Mouse (Mus musculus) stomach, postnatal 0 days (tissue): Measurements from ENCODE around the gene Cmah. TPM values are rescaled to one million over a fixed set of nuclear protein-coding genes. Genes with fewer than 3 reads are reported as not detected.

Experiments used
- ATAC-seq: fragments of 200-750 bp; cut with Nextera tagmentation; 2 replicates; pipeline ENCODE4 v1.8.0; 2017; ENCODE audit not compliant: low FRiP score, low TSS enrichment
- DNase-seq: peaks from one replicate; pipeline ENCODE4 v3.0.0-alpha.2; 2016; ENCODE audit warnings: low spot score
- H3K27ac ChIP-seq: fragments of 300-500 bp; sonication (generic); replicated peaks from 2 replicates; pipeline ENCODE4 v1.5.1; 2014; ENCODE audit warnings: mild to moderate bottlenecking, control low read depth
- H3K27me3 ChIP-seq: fragments of 300-500 bp; sonication (generic); 2 replicates; pipeline ENCODE4 v1.6.1; 2014; ENCODE audit warnings: low read length; ENCODE audit not compliant: control insufficient read depth, insufficient read depth
- H3K36me3 ChIP-seq: fragments of 300-500 bp; sonication (generic); 2 replicates; pipeline ENCODE4 v1.6.1; 2014; ENCODE audit warnings: low read length, mixed read lengths; ENCODE audit not compliant: control insufficient read depth, insufficient read depth
- H3K4me1 ChIP-seq: fragments of 300-500 bp; sonication (generic); replicated peaks from 2 replicates; pipeline ENCODE4 v1.6.1; 2014; ENCODE audit warnings: antibody characterized with exemption; ENCODE audit not compliant: control insufficient read depth, insufficient read depth
- H3K4me2 ChIP-seq: fragments of 300-500 bp; sonication (generic); replicated peaks from 2 replicates; pipeline ENCODE4 v1.6.1; 2014; ENCODE audit warnings: low read depth, mild to moderate bottlenecking, control low read depth, moderate library complexity
- H3K4me3 ChIP-seq: fragments of 300-500 bp; sonication (generic); 2 replicates; pipeline ENCODE4 v1.5.1; 2014; ENCODE audit warnings: low read depth, low read length, control low read depth
- H3K9ac ChIP-seq: fragments of 300-500 bp; sonication (generic); 2 replicates; pipeline ENCODE4 v1.6.1; 2014; ENCODE audit warnings: mild to moderate bottlenecking, low read length, control low read depth, mixed read lengths
- H3K9me3 ChIP-seq: fragments of 300-500 bp; sonication (generic); 2 replicates; pipeline ENCODE4 v1.6.1; 2016; ENCODE audit warnings: low read length; ENCODE audit not compliant: control insufficient read depth
- CTCF ChIP-seq: IDR thresholded peaks from 2 replicates; pipeline ENCODE4 v1.5.1; 2016; ENCODE audit warnings: antibody characterized with exemption, low read depth, mild to moderate bottlenecking, moderate library complexity
- EP300 ChIP-seq: optimal IDR thresholded peaks from 2 replicates; pipeline ENCODE3; 2016; ENCODE audit warnings: antibody characterized with exemption
- WGBS: fragments of 180-500 bp; shearing (Covaris S2); extraction: QIAGEN DNeasy Blood & Tissue Kit; methylation state at CpG from one replicate; pipeline ENCODE4 v1.1.7; 2014; 5-methylcytosine and 5-hydroxymethylcytosine counted together
- polyA plus RNA-seq: library from polyadenylated mRNA; unstranded; fragments of >200 nt; fragmentation: Nextera tagmentation; extraction: Ambion mirVana; gene quantifications from 2 replicates; pipeline ENCODE4 v1.2.1, GENCODE M21; 2015

The Cmah gene
- polyA plus RNA-seq, 1 experiment from 2014 or later: 1.3 TPM

GRCm38 (mm10) chr13:24380713-24381112 is 53.5 kb downstream of the Cmah start:
- no peak for ATAC-seq
- no peak for DNase-seq
- Histone ChIP-seq H3K4me3 (no peak overlapping the region), H3K9me3 (no peaks in the 10 kb centered on the region), H3K9ac (no peak overlapping the region), H3K27ac (no peak overlapping the region), H3K36me3 (no peaks in the 10 kb centered on the region), H3K27me3 (no peaks in the 10 kb centered on the region), H3K4me1 (no peaks in the 10 kb centered on the region), H3K4me2 (no peak overlapping the region)
- TF ChIP-seq CTCF: no peak
- TF ChIP-seq EP300: no peak
- WGBS: 73% methylated on average over 6 of the region's 6 CpGs

DNA sequence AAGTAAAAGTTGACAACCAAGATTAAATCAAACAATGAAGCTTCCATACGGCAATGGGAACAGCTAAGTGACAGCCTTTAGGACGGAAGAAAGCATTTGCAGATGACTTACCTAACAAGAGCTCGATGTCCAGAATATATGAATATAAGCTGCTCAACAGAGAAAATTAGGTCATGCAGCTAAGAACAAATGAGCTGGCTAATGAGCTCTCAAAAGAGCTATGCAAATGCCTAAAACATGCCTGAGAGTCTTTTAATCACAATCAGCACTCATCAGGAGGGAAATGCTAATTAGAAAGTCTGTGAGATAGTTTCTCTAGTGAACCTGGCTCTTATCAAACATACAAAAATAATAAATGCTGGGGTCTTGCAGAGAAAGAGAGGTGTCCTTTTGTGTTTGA is 56.7 kb downstream of the Cmah start:
- no peak overlapping the region for H3K9ac ChIP-seq

DNA sequence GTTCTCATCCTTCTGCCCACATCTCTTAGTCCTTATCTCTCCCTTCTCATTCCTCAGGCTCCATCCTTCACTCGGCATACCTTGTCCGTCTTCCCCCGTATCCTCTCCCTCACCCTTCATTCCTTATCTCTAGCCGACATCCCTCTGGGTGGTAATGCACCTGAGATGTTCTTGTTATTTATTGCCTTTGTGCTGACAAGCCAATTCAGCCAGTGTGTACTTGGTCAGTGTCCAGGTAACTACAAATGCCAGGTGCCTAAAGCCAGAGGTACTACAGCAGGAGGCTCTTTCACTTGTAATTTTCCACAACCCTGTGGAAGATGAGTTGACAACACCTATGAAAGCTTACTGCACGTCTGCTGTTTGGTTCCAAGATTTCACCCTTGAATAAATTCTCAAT is 64.7 kb downstream of the Cmah start:
- H3K9me3 ChIP-seq: no peaks in the 10 kb centered on the region
- H3K27ac ChIP-seq: no peak overlapping the region
- TF ChIP-seq CTCF (no peak), EP300 (no peak)
- no peaks in the 10 kb centered on the region for H3K27me3 ChIP-seq
- 71% methylated on average over 5 of the region's 5 CpGs for WGBS
- H3K36me3 ChIP-seq: no peaks in the 10 kb centered on the region
- DNase-seq: no peak
- H3K9ac ChIP-seq: no peak overlapping the region
- peak; percentile 15; the same call in 1 of the 2 replicates for ATAC-seq
- H3K4me1 ChIP-seq: no peaks in the 10 kb centered on the region
- H3K4me3 ChIP-seq: no peak overlapping the region
- H3K4me2 ChIP-seq: no peak overlapping the region

More for the DNA sequence above, 56.7 kb downstream of the Cmah start:
- no peaks in the 10 kb centered on the region for H3K9me3 ChIP-seq
- no peaks in the 10 kb centered on the region for H3K4me1 ChIP-seq
- no peak overlapping the region for H3K27ac ChIP-seq
- no peaks in the 10 kb centered on the region for H3K27me3 ChIP-seq
- DNase-seq: no peak
- H3K36me3 ChIP-seq: no peaks in the 10 kb centered on the region
- TF ChIP-seq CTCF (no peak), EP300 (no peak)
- 75% methylated on average over 3 of the region's 3 CpGs for WGBS
- no peak overlapping the region for H3K4me2 ChIP-seq
- no peak overlapping the region for H3K4me3 ChIP-seq
- no peak for ATAC-seq

GRCm38 (mm10) chr13:24392655-24393054 is 65.5 kb downstream of the Cmah start:
- WGBS: 52% methylated on average over 4 of the region's 4 CpGs
- H3K27ac ChIP-seq: no peak overlapping the region

GRCm38 (mm10) chr13:24393055-24393454 is 65.9 kb downstream of the Cmah start:
- H3K9ac ChIP-seq: no peak overlapping the region
- TF ChIP-seq CTCF (no peak), EP300 (no peak)
- DNase-seq: no peak
- WGBS: 38% methylated on average over 4 of the region's 4 CpGs
- H3K4me2 ChIP-seq: no peak overlapping the region
- H3K27ac ChIP-seq: no peak overlapping the region
- ATAC-seq: no peak
- no peaks in the 10 kb centered on the region for H3K36me3 ChIP-seq
- no peaks in the 10 kb centered on the region for H3K27me3 ChIP-seq
- H3K4me1 ChIP-seq: no peaks in the 10 kb centered on the region
- H3K9me3 ChIP-seq: no peaks in the 10 kb centered on the region
- no peak overlapping the region for H3K4me3 ChIP-seq

More at GRCm38 (mm10) chr13:24392655-24393054, 65.5 kb downstream of the Cmah start:
- no peak overlapping the region for H3K4me3 ChIP-seq
- H3K36me3 ChIP-seq: no peaks in the 10 kb centered on the region
- H3K27me3 ChIP-seq: no peaks in the 10 kb centered on the region
- H3K4me2 ChIP-seq: no peak overlapping the region
- no peak for TF ChIP-seq EP300
- TF ChIP-seq CTCF: no peak
- H3K9ac ChIP-seq: no peak overlapping the region
- ATAC-seq: no peak
- H3K9me3 ChIP-seq: no peaks in the 10 kb centered on the region
- no peak for DNase-seq
- no peaks in the 10 kb centered on the region for H3K4me1 ChIP-seq

GRCm38 (mm10) chr13:24395815-24396214 is 68.6 kb downstream of the Cmah start:
- Histone ChIP-seq H3K27me3 (no peaks in the 10 kb centered on the region), H3K4me2 (no peak overlapping the region), H3K9ac (no peak overlapping the region), H3K4me3 (no peak overlapping the region), H3K9me3 (no peaks in the 10 kb centered on the region), H3K4me1 (no peaks in the 10 kb centered on the region), H3K36me3 (no peaks in the 10 kb centered on the region), H3K27ac (no peak overlapping the region)
- WGBS: 76% methylated on average over 4 of the region's 4 CpGs
- TF ChIP-seq CTCF (no peak), EP300 (no peak)
- no peak for DNase-seq
- ATAC-seq: no peak
